Mouse (Mus musculus) liver, adult 2 months (tissue): ENCODE data around the gene Aasdh. TPM values are rescaled to one million over a fixed set of nuclear protein-coding genes. Genes with fewer than 3 reads are reported as not detected.

ENCODE experiments used
- DNase-seq: peaks from one replicate; pipeline ENCODE4 v3.0.0-alpha.2; 2011; ENCODE audit warnings: low read depth, low spot score; ENCODE audit errors: extremely low read depth
- H3K27ac ChIP-seq: fragments of 200-500 bp; replicated peaks from 2 replicates; pipeline ENCODE4 v1.5.1; 2012; ENCODE audit warnings: low read depth, mild to moderate bottlenecking, control low read depth, inconsistent platforms, low read length; ENCODE audit not compliant: insufficient read depth
- H3K27me3 ChIP-seq: fragments of 200-500 bp; 2 replicates; pipeline ENCODE4 v1.6.1; 2012; ENCODE audit warnings: mild to moderate bottlenecking, moderate library complexity, low read length, inconsistent platforms; ENCODE audit not compliant: control insufficient read depth, insufficient read depth
- H3K36me3 ChIP-seq: fragments of 200-500 bp; 2 replicates; pipeline ENCODE4 v1.6.1; 2012; ENCODE audit warnings: low read length, inconsistent platforms; ENCODE audit not compliant: control insufficient read depth, insufficient read depth
- H3K4me1 ChIP-seq: fragments of 200-500 bp; 2 replicates; pipeline ENCODE4 v1.6.1; 2011; ENCODE audit warnings: low read length; ENCODE audit not compliant: control insufficient read depth, insufficient read depth
- H3K4me3 ChIP-seq: fragments of 200-500 bp; 2 replicates; pipeline ENCODE4 v1.5.1; 2011; ENCODE audit warnings: low read depth, mild to moderate bottlenecking, control low read depth, low read length, moderate library complexity; ENCODE audit not compliant: insufficient read depth
- H3K79me2 ChIP-seq: fragments of 200-500 bp; 2 replicates; pipeline ENCODE4 v1.6.1; 2012; ENCODE audit warnings: inconsistent platforms, mild to moderate bottlenecking, low read length, moderate library complexity; ENCODE audit not compliant: control insufficient read depth, insufficient read depth
- H3K9ac ChIP-seq: fragments of 200-500 bp; 2 replicates; pipeline ENCODE4 v1.6.1; 2012; ENCODE audit warnings: low read depth, mild to moderate bottlenecking, control low read depth, inconsistent platforms, low read length
- CTCF ChIP-seq: fragments of 200-500 bp; IDR thresholded peaks from 2 replicates; pipeline ENCODE4 v1.5.1; 2011; ENCODE audit warnings: low read depth, low read length, control low read depth
- POLR2A ChIP-seq: fragments of 200-500 bp; IDR thresholded peaks from 2 replicates; pipeline ENCODE4 v1.6.1; 2011; ENCODE audit warnings: low read length, control low read depth; ENCODE audit not compliant: insufficient read depth; ENCODE audit errors: extremely low read depth
- WGBS: fragments of 180-500 bp; shearing (Covaris S2); methylation state at CpG from one replicate; pipeline ENCODE4 v1.1.7; 2018; 5-methylcytosine and 5-hydroxymethylcytosine counted together
- polyA plus RNA-seq: library from polyadenylated mRNA; depleted of rRNA; stranded (reverse); fragments of >200 nt; gene quantifications from 2 replicates; pipeline ENCODE4 v1.2.3, GENCODE M21; 2012
- total RNA-seq: library from RNA; depleted of rRNA; stranded (reverse); fragments of >200 nt; gene quantifications from 2 replicates; pipeline ENCODE4 v1.2.3, GENCODE M21; 2014

Gene Aasdh
- total and polyA plus RNA-seq, 2 experiments: 9.7 to 14.3 TPM

- no peak overlapping the region for H3K9ac ChIP-seq
- 83% methylated on average over 14 of the region's 14 CpGs for WGBS
Measured at GRCm38 (mm10) chr5:76844618-76845186, 60.6 kb downstream of the Aasdh start.

GRCm38 (mm10) chr5:76843851-76844419, 61.4 kb downstream of the Aasdh start:
- H3K36me3 ChIP-seq: no peaks in the 10 kb centered on the region
- no peaks in the 10 kb centered on the region for H3K27me3 ChIP-seq
- WGBS: 63% methylated on average over 9 of the region's 9 CpGs
- H3K79me2 ChIP-seq: no peaks in the 10 kb centered on the region
- H3K4me3 ChIP-seq: no peak overlapping the region
- no peaks in the 10 kb centered on the region for H3K4me1 ChIP-seq
- no peak overlapping the region for H3K9ac ChIP-seq
- no peak for DNase-seq
- TF ChIP-seq CTCF (no peak), POLR2A (no peak)
- H3K27ac ChIP-seq: no peak overlapping the region

More at GRCm38 (mm10) chr5:76844618-76845186, 60.6 kb downstream of the Aasdh start:
- Histone ChIP-seq H3K27me3 (no peaks in the 10 kb centered on the region), H3K36me3 (no peaks in the 10 kb centered on the region), H3K27ac (no peak overlapping the region), H3K4me3 (no peak overlapping the region), H3K79me2 (no peaks in the 10 kb centered on the region), H3K4me1 (no peaks in the 10 kb centered on the region)
- TF ChIP-seq POLR2A (no peak), CTCF (no peak)
- DNase-seq: no peak

- no peak overlapping the region for H3K27ac ChIP-seq
- WGBS: 11% methylated on average over 4 of the region's 4 CpGs
- peak; percentile 20 for DNase-seq
- no peaks in the 10 kb centered on the region for H3K79me2 ChIP-seq
- TF ChIP-seq POLR2A (no peak), CTCF (peak; percentile 78)
- no peaks in the 10 kb centered on the region for H3K36me3 ChIP-seq
- no peaks in the 10 kb centered on the region for H3K4me1 ChIP-seq
- no peak overlapping the region for H3K4me3 ChIP-seq
- no peak overlapping the region for H3K9ac ChIP-seq
- no peaks in the 10 kb centered on the region for H3K27me3 ChIP-seq
Measured at GRCm38 (mm10) chr5:76843448-76843847, 61.9 kb downstream of the Aasdh start.

GRCm38 (mm10) chr5:76841859-76842258, 63.5 kb downstream of the Aasdh start:
- no peak overlapping the region for H3K27ac ChIP-seq
- no peak for DNase-seq
- H3K4me3 ChIP-seq: no peak overlapping the region
- H3K36me3 ChIP-seq: no peaks in the 10 kb centered on the region
- no peaks in the 10 kb centered on the region for H3K4me1 ChIP-seq
- WGBS: 81% methylated on average over 2 of the region's 2 CpGs
- TF ChIP-seq CTCF (no peak), POLR2A (no peak)
- no peaks in the 10 kb centered on the region for H3K79me2 ChIP-seq
- no peaks in the 10 kb centered on the region for H3K27me3 ChIP-seq
- H3K9ac ChIP-seq: no peak overlapping the region

- Histone ChIP-seq H3K79me2 (no peaks in the 10 kb centered on the region), H3K4me1 (no peaks in the 10 kb centered on the region), H3K36me3 (no peaks in the 10 kb centered on the region), H3K9ac (no peak overlapping the region), H3K27ac (no peak overlapping the region), H3K4me3 (no peak overlapping the region), H3K27me3 (no peaks in the 10 kb centered on the region)
- TF ChIP-seq POLR2A: no peak
- TF ChIP-seq CTCF: no peak
- WGBS: 70% methylated on average over 6 of the region's 6 CpGs
- DNase-seq: no peak
Measured at GRCm38 (mm10) chr5:76839786-76840185, 65.5 kb downstream of the Aasdh start.

- no peaks in the 10 kb centered on the region for H3K27me3 ChIP-seq
- 61% methylated on average over 5 of the region's 5 CpGs for WGBS
- H3K27ac ChIP-seq: no peak overlapping the region
- no peaks in the 10 kb centered on the region for H3K4me1 ChIP-seq
- no peak overlapping the region for H3K9ac ChIP-seq
- no peak for TF ChIP-seq POLR2A
- TF ChIP-seq CTCF: no peak
- DNase-seq: no peak
- H3K4me3 ChIP-seq: no peak overlapping the region
- no peaks in the 10 kb centered on the region for H3K36me3 ChIP-seq
- no peaks in the 10 kb centered on the region for H3K79me2 ChIP-seq
Measured at GRCm38 (mm10) chr5:76837018-76837417, 68.3 kb downstream of the Aasdh start.
